Mouse (Mus musculus) cortical plate, adult 2 months (tissue): Measurements from ENCODE around the gene Cacna1d.

Experiments
- CTCF ChIP-seq: fragments of 200-500 bp; IDR thresholded peaks from 2 replicates; pipeline ENCODE4 v1.5.1; 2011; ENCODE audit warnings: mild to moderate bottlenecking, control low read depth, low read length; ENCODE audit not compliant: insufficient read depth; ENCODE audit errors: extremely low read depth
- POLR2A ChIP-seq: fragments of 200-500 bp; IDR thresholded peaks from 2 replicates; pipeline ENCODE4 v1.6.1; 2011; ENCODE audit warnings: mild to moderate bottlenecking, low read length, control low read depth; ENCODE audit not compliant: insufficient read depth; ENCODE audit errors: extremely low read depth

- TF ChIP-seq POLR2A = no peak; the same call in 1 of the 2 replicates
- no peak for TF ChIP-seq CTCF
These were observed 138.3 kb downstream of the Cacna1d start for GRCm38 (mm10) chr14:30352951-30353270.
